Mouse (Mus musculus) adrenal gland, adult 18-20 months (tissue): ENCODE data around the gene Acvr1. TPM values are rescaled to one million over a fixed set of nuclear protein-coding genes. Genes with fewer than 3 reads are reported as not detected.

Source experiments
- DNase-seq, 2 experiments: peaks; one replicate each; pipeline ENCODE4 v3.0.0; 2021 to 2022; ENCODE audit warnings: low spot score in 2 of 2
- total RNA-seq, 2 experiments: library from RNA; stranded (reverse); gene quantifications; 1 replicate in 1 of 2; 2 replicates in 1 of 2; pipeline ENCODE4 v1.2.3; 2021

Gene Acvr1
- total RNA-seq, 2 experiments from 2014 or later: 38.9 to 97.3 TPM

DNA sequence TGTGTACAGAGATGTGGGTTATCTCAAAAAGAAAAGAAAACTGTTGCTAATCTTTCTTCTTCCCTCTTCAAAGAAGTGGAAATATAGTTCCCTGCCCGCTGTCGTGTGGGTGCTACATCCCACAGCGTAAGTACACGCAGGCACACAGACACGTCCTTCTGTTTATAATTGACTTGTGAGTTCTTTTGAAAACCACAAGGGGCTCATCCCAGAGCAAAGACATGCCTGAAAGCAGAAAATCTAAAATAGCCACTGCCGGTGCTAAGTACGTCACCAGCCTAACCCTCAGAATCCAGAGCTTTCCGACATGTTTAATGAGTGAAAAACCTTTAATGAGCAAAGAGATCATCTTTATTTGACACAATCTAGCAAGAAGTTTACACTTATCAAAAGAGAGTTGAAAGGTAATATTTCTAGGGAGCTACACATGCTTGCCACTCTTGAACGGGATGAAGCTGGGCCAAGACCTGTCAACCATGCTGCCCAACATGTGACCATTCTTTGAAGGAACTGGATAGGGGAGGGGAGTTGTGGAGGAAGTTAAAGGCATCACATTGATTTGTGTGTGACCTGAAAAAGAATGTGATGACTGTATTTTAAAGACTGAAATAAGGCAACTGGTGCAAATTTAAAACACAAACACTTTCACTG, 85.4 kb downstream of the Acvr1 start:
- no peak for DNase-seq

DNA sequence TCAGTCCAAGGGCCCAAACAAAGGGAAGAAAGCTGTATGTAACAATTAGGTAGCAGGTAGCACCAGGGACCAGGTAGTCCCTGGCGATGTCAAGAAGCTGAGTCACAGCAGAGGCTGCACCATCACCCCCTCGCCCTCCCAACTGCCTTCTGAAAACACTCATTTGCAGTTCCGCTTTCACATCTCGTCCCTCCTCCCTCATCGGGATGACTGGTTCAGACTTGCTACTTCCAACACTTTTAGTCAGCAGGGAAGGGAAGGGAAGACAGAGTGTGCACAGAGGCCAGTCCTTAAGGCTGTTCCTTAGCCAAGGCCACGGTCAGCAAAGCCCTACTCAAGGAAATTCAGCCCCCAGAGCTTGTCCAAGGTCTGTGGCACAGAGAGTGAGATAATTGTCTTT, 86.2 kb downstream of the Acvr1 start:
- DNase-seq: no peak

DNA sequence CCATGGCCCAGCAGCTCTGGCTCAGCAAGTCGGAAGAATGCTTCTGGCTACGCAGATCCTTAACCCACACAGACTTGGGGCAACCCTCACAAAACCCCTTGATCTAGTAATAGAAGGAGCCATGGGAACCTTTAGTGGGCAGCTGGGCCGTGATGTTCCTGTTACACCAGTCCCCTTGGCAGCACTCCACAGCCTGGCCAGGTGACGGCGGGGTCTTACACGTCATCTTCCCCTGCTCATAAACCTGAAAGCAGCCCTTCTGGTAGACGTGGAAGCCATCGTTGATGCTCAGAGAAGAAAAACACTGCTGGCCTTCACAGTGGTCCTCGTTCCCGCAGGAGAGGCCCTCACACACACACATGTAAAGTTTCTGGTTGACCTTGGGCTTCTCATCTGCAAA, 87.4 kb downstream of the Acvr1 start:
- DNase-seq: no peak

DNA sequence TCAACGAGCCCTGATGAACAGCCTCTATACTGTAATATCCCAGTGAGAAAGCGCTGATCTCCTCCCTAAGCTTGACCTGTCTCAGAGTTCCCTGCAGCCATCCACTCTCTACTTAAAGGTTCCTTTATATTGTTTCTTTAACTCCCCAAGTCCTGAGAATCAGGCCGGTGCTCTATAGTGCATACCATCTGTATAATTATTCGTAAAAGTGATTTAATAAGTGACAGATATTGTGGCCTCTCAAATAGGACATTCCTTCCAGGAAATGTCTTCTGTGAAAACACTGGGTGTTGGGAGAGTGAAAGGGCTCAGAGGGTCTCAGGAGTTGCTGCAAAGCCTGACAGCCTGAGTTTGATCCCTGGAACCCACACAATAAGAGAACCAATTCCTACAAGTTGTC, 88.8 kb downstream of the Acvr1 start:
- no peak for DNase-seq

DNA sequence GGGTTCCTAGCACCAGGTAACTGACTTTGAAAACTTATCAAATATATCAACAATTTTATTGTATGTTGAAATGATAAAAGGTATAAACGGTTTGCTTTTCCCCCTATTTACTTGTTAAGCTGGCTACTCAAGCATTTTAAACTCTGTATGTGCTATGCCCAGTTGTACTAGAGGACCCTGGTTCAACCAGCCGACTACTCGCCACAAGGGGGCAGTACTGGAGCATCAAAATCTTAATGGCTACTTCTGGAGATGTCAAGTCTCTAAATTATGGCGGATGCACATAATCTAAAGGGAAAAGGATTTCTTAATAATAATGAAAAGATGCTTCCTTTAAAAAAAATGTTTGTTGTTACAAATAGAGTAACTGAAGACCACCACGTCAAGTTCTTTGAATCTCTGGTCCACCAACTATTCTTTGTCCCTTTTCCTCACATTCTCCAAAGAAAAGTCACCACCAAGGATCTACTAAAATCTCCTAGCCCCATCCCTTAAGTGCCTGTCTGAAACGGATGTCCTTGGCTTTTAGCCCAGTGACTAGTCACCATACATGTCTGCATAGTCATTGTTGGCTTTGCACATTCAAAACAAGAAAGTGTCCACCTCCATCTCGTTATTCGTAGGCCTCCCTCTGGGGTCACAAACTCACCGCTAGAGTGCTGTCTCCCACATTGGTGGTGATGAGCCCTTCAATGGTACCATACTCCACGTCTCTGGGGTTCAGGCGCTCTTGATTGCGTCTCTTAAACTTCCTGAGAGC, 89.8 kb downstream of the Acvr1 start:
- peak; percentile 76 to 82 for DNase-seq

DNA sequence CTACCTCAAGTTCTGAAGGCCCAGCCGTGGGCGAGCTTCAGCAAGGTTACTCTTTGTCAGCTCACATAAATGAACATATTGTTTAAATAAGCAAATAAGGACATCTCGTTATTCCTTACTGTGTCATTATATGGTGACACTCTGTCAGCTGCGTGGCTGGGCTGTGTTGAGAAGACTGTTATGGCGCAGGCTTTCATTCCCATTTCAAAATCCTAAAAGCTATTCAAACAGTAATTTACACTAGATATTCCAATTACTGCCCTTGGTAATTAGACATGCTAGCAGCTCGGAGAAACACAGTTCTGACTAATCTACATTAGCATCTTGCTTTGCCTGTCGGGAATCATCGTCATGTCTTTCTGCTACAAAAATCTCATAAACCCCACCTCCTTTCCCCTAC, 91.4 kb downstream of the Acvr1 start:
- DNase-seq: no peak

DNA sequence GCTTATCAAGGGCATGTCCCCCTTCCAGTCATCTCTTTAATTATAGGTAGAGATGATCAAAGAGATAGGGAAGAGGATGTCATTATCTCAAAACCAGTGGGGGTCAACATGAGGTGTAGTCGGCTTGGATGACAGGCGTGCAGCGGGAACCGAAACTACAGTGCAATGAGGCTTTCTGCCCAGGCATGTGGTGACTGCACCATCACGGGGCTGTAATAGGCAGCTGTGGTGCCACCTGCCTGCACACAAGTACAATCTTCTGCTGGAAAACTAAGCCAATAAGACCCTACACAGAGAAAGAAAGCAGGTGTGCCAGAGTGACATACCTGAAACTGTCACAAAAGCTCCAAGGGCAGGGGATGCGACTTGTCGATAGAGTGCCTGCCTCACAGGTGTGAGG, 96.7 kb downstream of the Acvr1 start:
- no peak for DNase-seq

DNA sequence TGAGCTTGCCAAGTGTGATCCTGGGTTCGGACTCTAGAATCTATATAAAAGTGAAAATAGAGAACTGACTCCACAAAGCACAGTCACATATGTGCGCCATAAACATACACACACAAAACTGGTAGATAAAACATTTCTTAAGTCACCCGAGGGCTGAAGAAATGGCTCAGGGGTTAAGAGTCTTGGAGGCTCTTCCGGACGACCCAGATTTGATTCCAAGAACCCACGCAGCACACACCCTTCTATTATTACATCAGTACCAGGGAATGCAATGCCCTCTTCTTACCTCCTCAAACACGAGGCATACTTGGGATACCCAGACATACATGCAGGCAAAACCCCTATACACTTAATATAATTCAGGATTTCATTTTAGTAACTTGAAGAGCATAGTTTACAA, 97.1 kb downstream of the Acvr1 start, which contains the start of gene Gm17409:
Gene Gm17409, plus strand, starts transcription at position 301 of the 400 bp plus-strand sequence.
- no peak for DNase-seq

DNA sequence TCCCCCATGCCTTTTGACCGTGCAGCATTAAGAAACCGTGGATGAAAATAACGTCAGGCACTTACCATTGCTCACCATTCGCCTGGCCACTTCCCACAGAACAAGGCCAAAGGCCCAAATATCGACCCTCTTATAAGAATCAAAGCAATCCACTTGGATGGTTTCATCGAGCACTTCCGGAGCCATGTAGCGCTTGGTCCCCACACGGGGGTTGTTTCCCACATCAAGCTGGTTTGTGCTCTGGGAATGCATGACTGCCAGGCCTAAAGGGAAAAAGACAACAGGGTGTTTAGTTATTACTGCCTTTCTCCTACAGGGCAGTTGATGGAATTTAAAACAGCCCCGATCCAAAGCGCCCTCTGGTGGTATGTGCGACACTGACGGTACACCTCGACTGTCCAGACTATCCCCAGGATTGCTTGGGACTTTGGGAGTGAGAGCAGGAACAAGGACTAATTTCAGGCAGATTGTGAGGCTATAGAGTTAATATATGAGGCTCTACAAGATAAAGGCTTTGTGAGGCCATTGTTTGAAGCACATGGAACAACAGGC, 108.1 kb downstream of the Acvr1 start:
- DNase-seq: peak; percentile 42 to 59

DNA sequence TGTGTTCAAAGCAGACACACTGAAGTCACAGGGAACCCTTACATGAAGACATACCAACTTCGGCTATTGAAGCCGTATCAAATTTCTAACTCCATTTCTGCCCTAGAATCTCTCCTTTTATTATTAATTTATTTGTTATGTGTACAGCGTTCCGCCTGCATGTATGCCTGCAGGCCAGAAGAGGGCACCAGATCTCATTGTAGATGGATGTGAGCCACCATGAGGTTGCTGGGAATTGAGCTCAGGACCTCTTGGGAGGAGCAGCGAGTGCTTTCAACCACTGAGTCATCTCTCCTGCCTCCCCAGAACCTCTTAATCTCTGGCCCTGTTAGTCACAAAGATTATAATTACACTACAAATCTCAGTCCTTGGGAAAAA, 109.5 kb downstream of the Acvr1 start:
- no peak for DNase-seq

DNA sequence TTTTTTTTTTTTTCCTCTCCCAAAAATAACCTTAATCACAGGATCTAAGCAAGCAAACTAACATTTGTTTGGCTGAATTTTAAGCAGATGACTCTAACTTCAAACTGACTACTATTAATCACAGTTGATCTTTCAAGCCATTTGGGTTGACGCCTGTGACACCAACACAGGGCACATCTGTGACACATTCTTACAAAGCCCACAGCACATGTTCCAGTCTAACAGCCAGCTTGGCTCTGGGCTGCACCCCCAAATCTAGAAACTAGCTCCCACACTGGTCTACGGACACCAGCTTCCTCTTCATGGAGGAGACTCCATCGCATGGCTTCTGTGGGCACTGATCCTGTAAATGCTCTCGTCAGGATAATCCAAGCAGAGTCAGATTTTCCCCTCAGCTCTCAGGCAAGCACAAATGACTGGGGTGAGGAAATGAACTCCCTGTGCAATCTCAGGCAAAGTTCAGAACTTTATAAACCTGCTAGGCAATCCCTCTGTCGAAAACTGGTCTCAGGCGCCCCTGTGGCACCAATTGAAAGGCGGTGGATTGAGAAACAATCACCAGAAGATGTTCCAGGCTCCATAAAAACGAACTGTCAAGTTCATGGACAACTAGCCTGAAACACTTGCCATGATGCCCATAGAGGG, 110.0 kb downstream of the Acvr1 start:
- DNase-seq: no peak

DNA sequence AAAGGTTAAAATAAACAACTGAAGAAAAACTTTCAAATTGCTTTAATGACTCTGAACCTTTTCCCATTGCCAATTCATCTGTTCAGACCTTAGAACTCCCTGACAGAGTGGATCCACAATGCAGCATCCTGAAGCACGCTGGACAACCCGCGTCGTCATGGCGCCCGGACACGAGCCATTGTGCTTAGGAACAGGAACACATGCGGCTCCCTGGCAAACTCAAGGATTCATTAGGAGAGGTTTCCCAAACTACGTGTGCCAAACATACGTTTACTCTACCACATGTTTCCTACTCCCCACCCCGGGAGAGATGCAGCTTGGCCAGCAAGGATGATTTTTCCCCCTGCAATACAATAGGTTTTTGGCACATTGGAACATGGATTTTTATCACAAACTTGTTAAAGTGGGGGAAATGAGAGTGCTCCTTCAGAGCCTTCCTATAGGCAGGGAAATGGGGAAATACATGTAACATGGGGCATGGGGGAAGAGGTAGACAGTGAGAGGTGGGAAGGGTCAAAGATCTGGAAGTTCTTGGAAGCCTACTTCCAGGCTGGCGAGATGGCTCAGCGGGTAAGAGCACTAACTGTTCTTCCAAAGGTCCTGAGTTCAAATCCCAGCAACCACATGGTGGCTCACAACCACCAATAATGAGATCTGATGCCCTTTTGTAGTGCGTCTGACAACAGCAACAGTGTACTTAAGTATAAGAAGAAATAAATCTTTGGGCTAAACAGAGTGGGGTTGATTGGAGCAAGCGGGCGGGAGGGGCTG, 112.7 kb downstream of the Acvr1 start:
- no peak for DNase-seq

DNA sequence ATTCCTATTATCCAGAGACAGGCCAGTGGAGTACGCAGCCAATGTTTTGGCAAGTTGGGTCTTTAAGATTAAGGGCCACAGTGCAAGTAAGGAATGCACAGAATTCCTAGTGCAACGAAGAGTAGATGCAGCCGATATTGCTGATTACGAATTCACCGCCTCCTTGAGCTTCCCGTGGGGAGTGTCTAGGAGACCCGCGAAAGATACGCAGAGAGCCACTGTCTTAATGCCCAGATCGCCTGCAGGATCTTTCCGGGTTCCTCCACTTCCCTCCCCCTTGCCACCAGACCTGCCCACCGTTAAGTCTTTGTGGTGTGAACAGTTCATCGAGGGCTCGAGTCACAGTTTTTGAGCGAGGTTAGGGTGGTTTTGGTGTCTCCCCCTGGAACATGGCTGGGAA, 120.0 kb downstream of the Acvr1 start:
- DNase-seq: no peak

DNA sequence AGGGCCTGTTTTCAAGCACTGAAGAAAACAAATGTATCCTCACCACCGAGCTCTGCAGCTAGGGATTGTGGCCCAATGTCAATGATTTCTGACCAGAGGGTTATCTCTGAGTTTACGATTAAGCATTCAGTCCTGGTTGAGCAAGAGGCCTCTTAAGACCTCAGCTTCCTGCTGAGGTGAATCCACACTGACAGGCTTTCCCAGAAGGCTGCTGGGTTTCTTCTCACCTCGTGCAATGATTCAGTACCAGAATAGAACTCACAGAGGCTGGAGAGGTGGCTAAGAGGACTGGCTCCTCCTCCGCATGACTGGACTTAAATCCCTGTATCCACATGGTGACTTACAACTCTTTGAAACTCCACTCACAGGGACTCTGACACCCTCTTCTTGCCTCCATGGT, 123.8 kb downstream of the Acvr1 start:
- no peak for DNase-seq

DNA sequence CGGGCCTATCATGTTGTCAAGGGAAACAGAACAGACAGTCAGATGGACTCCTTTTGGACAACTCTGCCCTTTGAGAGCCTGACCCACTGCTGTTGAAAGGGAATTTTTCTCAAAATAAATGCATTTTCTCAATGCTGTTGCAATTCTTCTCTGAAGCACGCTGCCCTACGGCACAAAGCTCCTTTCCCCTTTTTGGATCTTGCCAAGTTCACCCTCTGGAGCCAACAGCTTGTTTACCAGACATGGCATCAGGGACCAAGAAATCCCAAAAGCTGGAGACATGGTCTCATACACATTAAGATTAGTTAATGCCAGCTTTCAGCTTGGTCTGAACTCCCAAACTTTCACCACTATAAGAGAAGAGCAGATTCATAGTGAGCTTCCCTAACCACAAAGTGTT, 130.0 kb downstream of the Acvr1 start:
- DNase-seq: no peak

DNA sequence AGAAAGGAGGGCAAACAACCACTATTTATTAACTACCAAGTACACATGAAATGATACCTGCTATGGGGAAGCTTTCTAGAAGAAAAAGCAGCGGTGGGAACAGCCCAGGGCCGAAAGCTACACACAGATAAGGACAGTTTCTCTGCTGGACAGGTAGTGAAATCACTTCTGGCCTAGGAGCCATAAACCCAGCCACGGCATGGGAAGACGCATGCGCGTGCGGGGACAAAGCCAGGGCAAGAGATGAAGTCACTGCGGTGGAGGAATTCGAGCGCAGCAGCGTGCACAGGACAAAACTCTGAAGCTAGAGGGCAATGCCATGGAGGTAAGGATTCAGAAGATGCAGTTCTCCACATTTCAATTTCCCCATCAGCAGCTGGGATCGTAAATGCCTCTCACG, 131.4 kb downstream of the Acvr1 start:
- no peak for DNase-seq

DNA sequence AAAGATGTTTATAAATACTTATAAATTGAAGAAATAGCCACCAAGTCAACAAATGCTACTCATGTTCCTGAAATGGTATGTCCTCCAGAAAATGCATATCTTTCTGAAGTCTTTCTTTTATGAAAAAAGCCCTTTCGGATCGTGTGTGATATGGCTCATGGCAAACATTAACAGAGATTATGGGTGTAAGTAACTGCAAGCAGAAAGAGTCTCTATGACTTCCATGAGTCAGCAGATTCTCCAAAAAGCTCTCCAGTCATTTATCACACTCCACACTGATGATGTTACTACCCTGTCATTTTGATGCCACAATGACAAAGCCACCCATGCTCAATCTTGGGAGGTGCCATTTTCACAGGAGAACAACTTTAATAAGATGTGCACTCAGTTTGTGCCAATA, 132.5 kb downstream of the Acvr1 start:
- DNase-seq: no peak

DNA sequence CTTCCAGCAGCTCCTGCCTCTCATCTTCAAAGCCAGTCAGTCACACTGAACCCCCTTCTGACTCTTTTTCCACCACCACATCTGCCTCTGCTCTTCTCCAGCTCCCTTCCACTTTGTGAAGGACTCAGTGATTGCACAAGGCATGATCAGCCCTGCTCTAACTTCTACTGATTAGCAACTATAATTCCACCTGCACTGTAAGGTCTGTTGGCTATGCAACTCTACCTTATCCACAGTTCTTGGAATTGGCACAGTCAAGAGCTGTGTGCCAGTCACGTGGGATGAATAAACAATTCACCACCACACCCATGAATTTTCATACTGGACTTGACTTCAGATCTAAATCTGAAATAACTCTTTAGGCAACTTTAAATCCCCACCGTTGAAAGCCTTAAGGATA, 133.6 kb downstream of the Acvr1 start:
- DNase-seq: no peak

DNA sequence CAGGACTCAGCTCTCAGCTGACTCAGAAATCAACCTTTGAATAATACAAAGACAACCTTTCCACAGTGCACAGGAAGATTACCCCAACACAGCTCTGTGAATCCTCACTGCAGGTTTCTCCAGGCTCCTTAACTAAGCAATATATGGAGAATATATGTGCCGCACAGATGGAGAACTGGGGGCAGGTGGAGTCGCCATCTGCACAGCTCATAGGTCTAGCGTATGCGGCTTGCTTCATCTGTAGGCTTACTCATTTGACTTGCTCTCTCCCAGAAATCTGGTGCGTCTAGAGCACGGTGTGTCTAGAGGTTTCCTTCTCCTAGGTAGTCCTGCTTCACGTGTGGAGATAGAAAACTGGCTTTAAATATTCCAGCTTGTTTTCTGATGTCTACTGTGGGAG, 134.7 kb downstream of the Acvr1 start:
- DNase-seq: no peak

DNA sequence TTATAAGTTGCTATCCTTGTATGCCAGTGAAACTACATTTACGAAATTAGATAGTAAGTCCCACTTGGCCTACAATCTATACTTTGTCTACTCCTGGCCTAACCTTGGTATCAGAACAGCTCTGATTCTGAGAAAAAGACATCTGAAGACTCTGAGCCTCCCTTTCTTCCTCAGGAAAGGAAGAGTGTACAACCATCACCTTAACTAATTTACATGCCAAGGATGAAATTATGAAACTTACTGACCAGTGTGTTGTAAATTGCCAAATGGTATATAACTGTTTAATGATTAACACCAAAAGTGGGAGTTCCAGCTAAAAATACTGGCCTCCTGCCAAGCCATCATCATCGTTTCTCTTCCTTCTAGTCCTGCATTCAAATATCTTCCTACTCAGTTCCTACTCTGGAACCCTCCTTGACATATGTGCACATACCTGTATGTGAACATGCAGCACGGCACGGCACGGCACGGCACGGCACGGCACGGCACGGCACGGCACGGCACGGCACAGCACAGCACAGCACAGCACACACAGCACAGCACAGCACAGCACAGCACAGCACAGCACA, 141.4 kb downstream of the Acvr1 start:
- no peak for DNase-seq

DNA sequence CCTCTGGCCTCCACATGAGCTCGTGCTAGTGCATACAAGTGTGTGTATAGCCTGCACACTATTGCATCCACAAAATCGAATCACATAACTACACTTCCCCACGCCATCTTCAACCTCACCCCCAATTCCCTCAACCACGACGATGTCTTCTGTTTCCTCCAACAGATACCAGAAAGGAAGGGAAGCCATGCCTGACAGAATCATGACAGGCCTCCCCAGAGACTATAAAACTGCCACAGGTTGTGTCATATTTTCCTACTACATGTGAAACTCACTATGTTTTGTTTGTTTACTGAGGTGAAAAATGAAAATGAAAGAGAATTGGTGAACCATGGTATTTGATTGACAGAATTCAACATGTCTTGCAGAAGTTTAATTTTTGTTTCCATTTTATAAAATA, 143.6 kb downstream of the Acvr1 start:
- no peak for DNase-seq
